8 mouse cellular contexts compared by ENCODE assay signal in genomic region chr13:46735808-46736478, GRCm38 (mm10). TPM values are rescaled to one million over a fixed set of nuclear protein-coding genes. Genes with fewer than 3 reads are reported as not detected.
DNase-seq lines count a peak whose midpoint lies in the region; ATAC-seq and TF ChIP-seq lines count a peak whose summit lies in the region.

No protein-coding gene starts in this region.

- ATAC-seq in embryonic facial prominence, embryonic 12.5 days (ENCODE audit: insufficient number of reproducible peaks, insufficient read depth, low FRiP score, low TSS enrichment): peak; percentile 35; the same call in 1 of the 2 replicates
- peak; percentile 74 for ATAC-seq in liver, postnatal 0 days
- ATAC-seq in neural tube, embryonic 11.5 days (ENCODE audit: insufficient read depth, low FRiP score, low TSS enrichment): no peak

- WGBS in embryonic facial prominence, embryonic 12.5 days: under 1% methylated on average over 20 of the region's 20 CpGs
- under 1% methylated on average over 20 of the region's 20 CpGs for WGBS in kidney, adult 2 months
- 0% methylated on average over 20 of the region's 20 CpGs for WGBS in liver, postnatal 0 days (ENCODE audit: insufficient replicate concordance)
- WGBS in neural tube, embryonic 11.5 days: 1% methylated on average over 20 of the region's 20 CpGs

- no peaks in the 10 kb centered on the region for H3K9me3 ChIP-seq in embryonic facial prominence, embryonic 12.5 days
- H3K9me3 ChIP-seq in liver, postnatal 0 days (ENCODE audit: low read length): no peaks in the 10 kb centered on the region
- no peaks in the 10 kb centered on the region for H3K9me3 ChIP-seq in neural tube, embryonic 11.5 days (ENCODE audit: control insufficient read depth, low read length)

- peak overlapping the region; percentile 44 for H3K4me3 ChIP-seq in embryonic facial prominence, embryonic 12.5 days
- peak overlapping the region; percentile 48 for H3K4me3 ChIP-seq in kidney, adult 2 months (ENCODE audit: insufficient read depth, low read depth, low read length)
- H3K4me3 ChIP-seq in liver, postnatal 0 days (ENCODE audit: low read depth, low read length): peak overlapping the region; percentile 67
- H3K4me3 ChIP-seq in neural tube, embryonic 11.5 days (ENCODE audit: low read depth, low read length): peak overlapping the region; percentile 35
- H3K4me3 ChIP-seq in testis, adult 2 months (ENCODE audit: control insufficient read depth, low read depth, low read length): peak overlapping the region; percentile 73

- H3K36me3 ChIP-seq in embryonic facial prominence, embryonic 12.5 days: no peaks in the 10 kb centered on the region
- H3K36me3 ChIP-seq in kidney, adult 2 months (ENCODE audit: control insufficient read depth, insufficient read depth, low read length): no peaks in the 10 kb centered on the region
- H3K36me3 ChIP-seq in liver, postnatal 0 days (replicated peaks; ENCODE audit: insufficient read depth, low read length): no peaks in the 10 kb centered on the region
- H3K36me3 ChIP-seq in neural tube, embryonic 11.5 days (ENCODE audit: control insufficient read depth, insufficient read depth, low read length): no peaks in the 10 kb centered on the region
- no peaks in the 10 kb centered on the region for H3K36me3 ChIP-seq in testis, adult 2 months (ENCODE audit: control insufficient read depth, insufficient read depth, low read length)

- H3K27ac ChIP-seq in embryonic facial prominence, embryonic 12.5 days: peak overlapping the region; percentile 57; the same call in 1 of the 2 replicates
- peak overlapping the region; percentile 71 for H3K27ac ChIP-seq in kidney, adult 2 months (ENCODE audit: insufficient read depth, low read depth, low read length)
- peak overlapping the region; percentile 87 for H3K27ac ChIP-seq in liver, postnatal 0 days (ENCODE audit: low read depth)
- no peak overlapping the region for H3K27ac ChIP-seq in neural tube, embryonic 11.5 days (ENCODE audit: low read depth, low read length)
- H3K27ac ChIP-seq in testis, adult 2 months (ENCODE audit: control insufficient read depth, insufficient read depth, low read depth, low read length): peak overlapping the region; percentile 50

- no peak for TF ChIP-seq POLR2A in kidney, adult 2 months (IDR thresholded peaks at IDR 0.05; ENCODE audit: low read depth, low read length)
- no peak for TF ChIP-seq POLR2A in testis, adult 2 months (IDR thresholded peaks at IDR 0.05; ENCODE audit: control insufficient read depth, low read depth, low read length)

- TF ChIP-seq CTCF in kidney, adult 2 months (conservative IDR thresholded peaks at IDR 0.05; ENCODE audit: insufficient read depth, insufficient read length, low read depth, low read length): no peak
- TF ChIP-seq CTCF in liver, postnatal 0 days (IDR thresholded peaks at IDR 0.05; ENCODE audit: low read depth): peak; percentile 50
- TF ChIP-seq CTCF in testis, adult 2 months (IDR thresholded peaks at IDR 0.05; ENCODE audit: control insufficient read depth, insufficient read depth, insufficient replicate concordance, low read depth, low read length): no peak

- H3K4me2 ChIP-seq in embryonic facial prominence, embryonic 12.5 days (replicated peaks): peak overlapping the region; percentile 90
- peak overlapping the region; percentile 90 for H3K4me2 ChIP-seq in liver, postnatal 0 days (ENCODE audit: low read depth, low read length)
- peak overlapping the region; percentile 77 for H3K4me2 ChIP-seq in neural tube, embryonic 11.5 days (ENCODE audit: low read depth)

- peak; percentile 88 for DNase-seq in A20 (ENCODE audit: low read depth, low spot score)
- DNase-seq in T-cell, adult 2 months (ENCODE audit: low spot score): peak; percentile 90
- DNase-seq in heart, adult 9 months (ENCODE audit: low spot score in 2 of 2): peak; percentile 67 to 70
- DNase-seq in kidney, adult 2 months: peak; percentile 69
- DNase-seq in liver, postnatal 0 days: peak; percentile 66
- DNase-seq in neural tube, embryonic 11.5 days (ENCODE audit: low spot score): peak; percentile 46

- TF ChIP-seq EP300 in liver, postnatal 0 days (IDR thresholded peaks at IDR 0.05; ENCODE audit: low read depth): 0 out of 2 replicates have a peak, but pooled peaks have one; percentile 17

- 0 out of 2 replicates have a peak, but pooled peaks cover 2% of the 10 kb centered on the region for H3K4me1 ChIP-seq in embryonic facial prominence, embryonic 12.5 days
- H3K4me1 ChIP-seq in kidney, adult 2 months (ENCODE audit: control insufficient read depth, insufficient read depth, low read length): no peaks in the 10 kb centered on the region; the same call in 1 of the 2 replicates
- H3K4me1 ChIP-seq in liver, postnatal 0 days (ENCODE audit: insufficient read depth): peaks cover 9% of the 10 kb centered on the region
- H3K4me1 ChIP-seq in neural tube, embryonic 11.5 days (ENCODE audit: control insufficient read depth, insufficient read depth, low read length): no peaks in the 10 kb centered on the region
- H3K4me1 ChIP-seq in testis, adult 2 months (ENCODE audit: control insufficient read depth, insufficient read depth, low read length): peaks cover 4% of the 10 kb centered on the region

- peak overlapping the region; percentile 56 for H3K9ac ChIP-seq in embryonic facial prominence, embryonic 12.5 days
- peak overlapping the region; percentile 73 for H3K9ac ChIP-seq in liver, postnatal 0 days (replicated peaks)
- peak overlapping the region; percentile 49 for H3K9ac ChIP-seq in neural tube, embryonic 11.5 days (ENCODE audit: low read length)

- H3K27me3 ChIP-seq in embryonic facial prominence, embryonic 12.5 days: no peaks in the 10 kb centered on the region
- no peaks in the 10 kb centered on the region for H3K27me3 ChIP-seq in kidney, adult 2 months (replicated peaks; ENCODE audit: control insufficient read depth, insufficient read depth, low read length)
- H3K27me3 ChIP-seq in liver, postnatal 0 days (ENCODE audit: insufficient read depth, low read length): no peaks in the 10 kb centered on the region
- no peaks in the 10 kb centered on the region for H3K27me3 ChIP-seq in neural tube, embryonic 11.5 days (ENCODE audit: control insufficient read depth, insufficient read depth, low read length)
- H3K27me3 ChIP-seq in testis, adult 2 months (ENCODE audit: control insufficient read depth, insufficient read depth, low read length): no peaks in the 10 kb centered on the region

RNA-seq across cellular contexts. Expression of gene Nup153, which starts 8.2 kb away (rescaled TPM):
- 38.5 and 42.3 TPM in 2 replicates for polyA plus RNA-seq in embryonic facial prominence, embryonic 12.5 days (2016; fragmentation: Nextera tagmentation; extraction: Ambion mirVana)
- 38.2 and 42.0 TPM in 2 replicates for polyA plus RNA-seq in kidney, adult 2 months (2012; rRNA removed)
- polyA plus RNA-seq in liver, postnatal 0 days (2015; fragmentation: Nextera tagmentation; extraction: Ambion mirVana): 6.6 and 8.0 TPM in 2 replicates
- 40.4 and 42.4 TPM in 2 replicates for polyA plus RNA-seq in neural tube, embryonic 11.5 days (2014; fragmentation: Nextera tagmentation; extraction: Ambion mirVana)
- 238 and 272 TPM in 2 replicates for polyA plus RNA-seq in testis, adult 2 months (2012; rRNA removed)
